Mouse (Mus musculus) CD4-positive, CD25-positive, alpha-beta regulatory T cell, adult 2 months (primary cell): ENCODE data around the gene Wdsub1.

Experiments used
- DNase-seq: peaks from one replicate; pipeline ENCODE4 v3.0.0-alpha.2; 2012; ENCODE audit warnings: low read depth, low spot score

The Wdsub1 gene

DNA sequence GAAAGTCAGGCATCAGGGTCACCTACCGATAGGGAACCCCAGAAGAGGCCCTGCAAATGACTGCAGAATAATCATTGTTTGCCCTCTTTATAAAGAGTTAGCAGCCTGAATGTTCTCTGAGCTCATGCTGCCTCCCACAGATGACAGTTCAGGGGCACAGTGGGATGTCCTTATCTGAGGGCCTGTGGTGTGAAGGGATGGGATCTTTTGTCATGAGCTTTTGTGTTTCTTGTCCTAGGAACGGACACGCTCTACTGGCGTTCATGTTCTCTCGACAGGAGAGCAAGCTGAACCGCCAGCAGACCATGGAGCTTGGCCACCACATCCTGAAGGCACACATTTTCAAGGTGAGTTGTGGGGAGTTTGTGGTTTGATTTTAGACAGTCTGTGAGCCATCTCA is 76.4 kb downstream of the Wdsub1 start:
- no peak for DNase-seq

DNA sequence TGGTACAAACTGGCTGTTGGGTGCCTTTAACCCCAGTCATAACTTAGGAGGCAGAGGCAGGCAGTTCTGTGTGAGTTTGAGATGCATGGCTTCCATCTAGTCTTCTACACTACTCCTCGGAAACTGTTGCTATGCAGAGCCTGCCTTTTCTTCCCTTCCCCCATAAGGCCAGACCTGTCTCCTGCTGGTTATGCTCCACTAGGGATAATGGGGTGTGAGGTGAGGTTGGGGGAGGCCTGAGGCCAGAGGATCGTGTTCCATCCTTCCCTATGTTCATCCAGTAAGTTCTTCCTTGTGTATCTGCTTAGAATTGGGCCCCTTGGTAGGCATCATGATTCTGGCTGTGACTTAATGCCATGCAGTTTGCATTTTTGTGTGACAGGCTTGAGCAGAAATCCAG is 76.8 kb downstream of the Wdsub1 start:
- DNase-seq, result no peak

DNA sequence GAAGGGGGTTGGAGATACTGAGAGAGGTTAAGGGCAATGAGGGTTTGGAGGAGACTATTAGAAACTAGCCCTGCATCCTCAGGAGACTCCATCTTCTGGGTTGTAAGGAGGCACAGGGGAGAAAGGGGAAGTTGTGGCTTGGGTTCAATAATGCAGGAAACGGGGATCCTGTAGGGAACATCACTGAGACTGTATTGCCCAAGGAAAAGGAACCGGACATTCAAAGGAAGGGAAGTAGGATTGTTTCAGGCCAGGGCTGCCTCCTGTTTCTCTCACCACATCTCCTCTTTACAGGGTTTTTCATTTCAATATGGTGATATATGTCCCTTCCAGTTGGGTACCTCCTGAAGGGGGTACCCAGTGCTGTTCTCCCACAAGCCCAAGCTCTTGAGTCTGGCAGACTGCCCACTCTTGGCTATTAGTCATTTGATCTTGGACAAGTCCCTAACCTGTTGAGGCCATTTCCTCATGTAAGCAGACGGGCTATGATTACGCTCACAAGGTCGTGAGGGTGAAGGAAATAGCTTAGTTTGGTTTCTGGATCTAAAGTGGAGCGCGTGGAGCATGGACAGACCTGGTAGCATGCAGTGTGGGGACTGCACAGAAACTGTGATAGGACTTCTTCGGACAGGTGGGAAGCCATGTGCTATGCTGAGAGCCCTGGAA is 79.5 kb downstream of the Wdsub1 start:
- DNase-seq, result no peak
